Mouse (Mus musculus) heart, postnatal 0 days (tissue): ENCODE data around the gene Prrg2. TPM values are rescaled to one million over a fixed set of nuclear protein-coding genes. Genes with fewer than 3 reads are reported as not detected.
A peak's percentile ranks its signal among the peaks of the same experiment; 100 is the strongest.
"Not testable (repeated sequence)": the region's sequence is repeated elsewhere in the genome, so short reads cannot be mapped to it uniquely, and the experiment has no call there.

Source experiments
- ATAC-seq: fragments of 200-750 bp; cut with Nextera tagmentation; 2 replicates; pipeline ENCODE4 v1.8.0; 2017; ENCODE audit warnings: low read depth, moderate number of reproducible peaks, moderate library complexity; ENCODE audit not compliant: insufficient read depth
- DNase-seq: peaks from one replicate; pipeline ENCODE4 v3.0.0-alpha.2; 2016; ENCODE audit warnings: low spot score
- H3K27ac ChIP-seq: fragments of 300-500 bp; sonication (generic); 2 replicates; pipeline ENCODE4 v1.5.1; 2014; ENCODE audit warnings: low read depth, mild to moderate bottlenecking
- H3K27me3 ChIP-seq: fragments of 300-500 bp; sonication (generic); 2 replicates; pipeline ENCODE4 v1.6.1; 2014; ENCODE audit warnings: low read length, mixed read lengths; ENCODE audit not compliant: control insufficient read depth, insufficient read depth
- H3K36me3 ChIP-seq: fragments of 300-500 bp; sonication (generic); replicated peaks from 2 replicates; pipeline ENCODE4 v1.6.1; 2014; ENCODE audit warnings: low read length, mixed read lengths; ENCODE audit not compliant: control insufficient read depth, insufficient read depth
- H3K4me1 ChIP-seq: fragments of 300-500 bp; sonication (generic); 2 replicates; pipeline ENCODE4 v1.6.1; 2014; ENCODE audit warnings: antibody characterized with exemption; ENCODE audit not compliant: control insufficient read depth, insufficient read depth
- H3K4me2 ChIP-seq: fragments of 300-500 bp; sonication (generic); 2 replicates; pipeline ENCODE4 v1.6.1; 2014; ENCODE audit warnings: low read depth, mild to moderate bottlenecking, low read length, moderate library complexity
- H3K4me3 ChIP-seq: fragments of 300-500 bp; sonication (generic); 2 replicates; pipeline ENCODE4 v1.5.1; 2014; ENCODE audit warnings: low read depth, low read length
- H3K9ac ChIP-seq: fragments of 300-500 bp; sonication (generic); replicated peaks from 2 replicates; pipeline ENCODE4 v1.6.1; 2014; ENCODE audit warnings: low read depth, low read length, mixed read lengths
- H3K9me3 ChIP-seq: fragments of 300-500 bp; sonication (generic); replicated peaks from 2 replicates; pipeline ENCODE4 v1.6.1; 2016; ENCODE audit warnings: low read length; ENCODE audit not compliant: control insufficient read depth
- CTCF ChIP-seq: IDR thresholded peaks from 2 replicates; pipeline ENCODE4 v1.5.1; 2016; ENCODE audit warnings: antibody characterized with exemption, control low read depth, low read depth
- EP300 ChIP-seq: IDR thresholded peaks from 2 replicates; pipeline ENCODE4 v1.6.1; 2016; ENCODE audit warnings: antibody characterized with exemption, low read depth
- WGBS: fragments of 180-500 bp; shearing (Covaris S2); extraction: QIAGEN DNeasy Blood & Tissue Kit; methylation state at CpG from one replicate; pipeline ENCODE4 v1.1.7; 2014; 5-methylcytosine and 5-hydroxymethylcytosine counted together
- polyA plus RNA-seq: library from polyadenylated mRNA; unstranded; fragments of >200 nt; fragmentation: Nextera tagmentation; extraction: Ambion mirVana; gene quantifications from 2 replicates; pipeline ENCODE4 v1.2.1, GENCODE M21; 2015
- total RNA-seq: library from RNA; depleted of rRNA; stranded (reverse); fragments of >200 nt; gene quantifications from 2 replicates; pipeline ENCODE4 v1.2.3, GENCODE M21; 2014; ENCODE audit warnings: low replicate concordance; rRNA removed

Gene Prrg2
- 8.3 and 22.0 TPM in 2 replicates for total RNA-seq
- polyA plus RNA-seq = 12.4 and 13.3 TPM in 2 replicates

DNA sequence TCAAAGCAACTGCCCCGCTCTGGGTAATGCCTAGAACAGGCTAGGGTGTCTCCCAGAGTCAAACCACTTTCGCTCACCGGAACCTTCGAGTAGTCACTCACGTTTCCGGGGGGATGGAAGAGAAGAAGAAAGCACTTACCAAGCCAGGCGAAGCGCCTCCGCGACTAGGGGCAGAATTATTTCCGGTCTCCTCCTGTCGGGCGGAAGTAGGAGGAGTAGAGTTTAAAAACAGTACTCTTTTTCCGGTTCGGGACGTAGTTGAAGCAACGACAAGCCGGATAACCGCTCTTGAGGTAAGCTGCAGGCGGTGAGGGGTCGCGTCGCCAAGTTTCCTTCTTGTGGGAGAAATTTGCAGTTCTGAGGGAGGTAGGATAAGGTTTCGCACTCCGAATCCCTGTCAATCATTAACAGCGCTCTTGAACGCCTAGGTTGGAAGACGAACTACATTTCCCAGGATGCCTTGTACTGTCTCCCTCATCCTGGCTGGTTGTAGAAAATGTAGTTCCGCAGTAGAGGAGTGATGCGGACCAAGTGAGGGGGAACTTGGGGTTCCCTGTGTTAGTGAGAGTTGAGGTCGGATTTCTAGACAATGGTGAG, at the start of gene Prrg2, which contains the start of gene Nosip:
Prrg2 (minus strand) TSS at position 439 of the 597 bp plus-strand sequence.
Nosip (plus strand) TSS at position 191 of the 597 bp plus-strand sequence.
- 0% methylated on average over 31 of the region's 31 CpGs for WGBS
- TF ChIP-seq CTCF (peak; percentile 21), EP300 (peak; percentile 89)
- no peaks in the 10 kb centered on the region for H3K27me3 ChIP-seq
- ATAC-seq = peak; percentile 90
- H3K9ac ChIP-seq = peak within 1 kb of the TSS; percentile 53
- H3K4me1 ChIP-seq = peaks cover 7% of the 10 kb centered on the region; the same call in 1 of the 2 replicates
- no peaks in the 10 kb centered on the region for H3K36me3 ChIP-seq
- peak within 1 kb of the TSS; percentile 92 for H3K27ac ChIP-seq
- no peaks in the 10 kb centered on the region for H3K9me3 ChIP-seq
- H3K4me3 ChIP-seq = peak within 1 kb of the TSS; percentile 70
- peak; percentile 98 for DNase-seq
- peak within 1 kb of the TSS; percentile 76 for H3K4me2 ChIP-seq

DNA sequence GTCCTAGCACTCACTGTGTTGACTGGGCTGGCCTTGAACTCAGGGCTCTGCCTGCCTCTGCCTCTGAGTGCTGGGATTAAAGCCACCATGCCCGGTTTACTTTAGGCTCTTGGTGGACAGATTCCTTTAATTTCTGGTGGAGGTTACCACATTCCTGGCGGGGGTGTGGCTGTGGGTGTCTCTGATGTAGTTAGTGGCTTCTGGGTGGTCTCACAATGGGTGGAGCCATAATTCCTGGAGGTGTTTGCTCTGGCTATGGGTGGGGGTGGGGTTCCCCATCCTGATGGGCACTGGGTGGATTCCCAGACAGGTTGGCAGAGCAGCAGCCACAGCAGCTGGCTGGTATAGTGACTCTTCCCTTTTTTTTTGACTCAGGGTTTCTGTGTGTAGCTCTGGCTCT, 49.5 kb upstream of the Prrg2 start:
- 59% methylated on average over 2 of the region's 2 CpGs for WGBS
- Histone ChIP-seq H3K27me3 (no peaks in the 10 kb centered on the region), H3K36me3 (no peaks in the 10 kb centered on the region), H3K4me1 (no peaks in the 10 kb centered on the region), H3K27ac (no peak overlapping the region), H3K9me3 (no peaks in the 10 kb centered on the region), H3K4me2 (no peak overlapping the region), H3K4me3 (no peak overlapping the region), H3K9ac (no peak overlapping the region)
- ATAC-seq (no peak), DNase-seq (no peak)
- no peak for TF ChIP-seq EP300
- no peak for TF ChIP-seq CTCF

DNA sequence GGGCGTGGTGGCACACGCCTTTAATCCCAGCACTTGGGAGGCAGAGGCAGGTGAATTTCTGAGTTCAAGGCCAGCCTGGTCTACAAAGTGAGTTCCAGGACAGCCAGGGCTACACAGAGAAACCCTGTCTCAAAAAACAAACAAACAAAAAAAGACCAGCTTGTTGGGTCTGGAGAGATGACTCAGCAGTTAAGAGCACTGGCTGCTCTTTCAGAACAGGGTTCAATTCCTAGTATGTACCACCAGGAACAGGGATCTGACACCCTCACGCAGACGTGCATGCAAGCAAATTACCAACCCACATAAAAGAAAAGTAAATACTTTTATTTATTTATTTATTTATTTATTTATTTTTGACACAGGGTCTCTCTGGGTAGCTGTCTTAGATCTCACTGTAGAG, 47.6 kb upstream of the Prrg2 start:
- H3K4me2 ChIP-seq, H3K4me1 ChIP-seq, H3K27me3 ChIP-seq, ATAC-seq, H3K27ac ChIP-seq, H3K9ac ChIP-seq, H3K4me3 ChIP-seq, H3K9me3 ChIP-seq, H3K36me3 ChIP-seq, DNase-seq: not testable (repeated sequence)
- 87% methylated on average over 4 of the region's 4 CpGs for WGBS

DNA sequence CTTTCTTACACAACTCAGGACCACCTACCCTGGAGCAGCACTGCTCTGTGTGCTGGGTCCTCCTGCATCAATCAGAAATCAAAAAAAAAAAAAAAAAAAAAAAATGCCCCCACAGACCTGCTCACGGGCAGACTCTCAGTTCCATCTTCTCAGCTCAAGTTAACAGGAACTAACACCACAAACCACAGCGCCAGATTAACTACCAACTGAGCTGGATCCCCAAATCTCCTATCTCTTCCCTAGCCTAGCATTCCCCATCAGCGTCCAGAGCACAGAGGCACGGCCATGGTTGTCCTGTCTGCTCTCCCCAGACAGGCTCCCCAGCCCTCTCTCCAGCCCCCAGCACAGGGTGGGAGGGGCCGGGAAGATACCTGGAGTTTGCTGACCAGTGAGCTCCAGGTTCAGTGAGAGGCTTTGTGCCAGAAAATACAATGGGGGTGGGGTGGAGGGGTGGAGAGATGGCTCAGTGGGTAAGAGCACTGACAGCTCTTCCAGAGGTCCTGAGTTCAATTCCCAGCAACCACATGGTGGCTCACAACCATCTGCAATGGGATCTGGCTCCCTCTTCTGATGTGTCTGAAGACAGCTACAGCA, 44.7 kb upstream of the Prrg2 start:
- Histone ChIP-seq H3K4me2 (no peak overlapping the region), H3K27me3 (no peaks in the 10 kb centered on the region), H3K4me1 (peaks cover 17% of the 10 kb centered on the region), H3K4me3 (no peak overlapping the region), H3K9me3 (no peaks in the 10 kb centered on the region), H3K27ac (no peak overlapping the region), H3K9ac (no peak overlapping the region), H3K36me3 (no peaks in the 10 kb centered on the region)
- TF ChIP-seq EP300 = no peak
- no peak for TF ChIP-seq CTCF
- ATAC-seq (no peak), DNase-seq (no peak)
- 48% methylated on average over 5 of the region's 5 CpGs for WGBS

DNA sequence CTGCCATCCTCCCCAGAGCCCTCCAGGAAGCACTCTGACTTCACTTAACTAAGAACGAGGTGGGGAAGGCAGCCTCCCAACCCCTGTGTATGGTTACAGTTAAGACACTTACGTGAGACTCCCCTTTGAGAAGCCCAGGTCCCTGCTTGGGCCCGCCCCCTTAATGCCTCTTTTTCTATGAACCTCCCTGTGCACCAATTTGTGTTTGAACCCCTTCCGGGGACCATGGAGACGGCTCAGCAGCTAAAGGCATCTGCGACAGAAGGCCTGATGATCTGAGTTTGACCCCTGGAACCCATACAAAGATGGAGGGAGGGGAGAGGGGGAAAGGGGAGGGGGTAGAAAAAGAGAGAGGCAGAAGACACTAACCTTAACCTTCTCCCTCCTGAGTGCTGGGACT, 44.0 kb upstream of the Prrg2 start:
- TF ChIP-seq EP300 = no peak
- no peak for TF ChIP-seq CTCF

More for the DNA sequence above, 44.0 kb upstream of the Prrg2 start:
- no peaks in the 10 kb centered on the region for H3K27me3 ChIP-seq
- DNase-seq = no peak
- H3K9me3 ChIP-seq = no peaks in the 10 kb centered on the region
- H3K9ac ChIP-seq = no peak overlapping the region
- H3K4me1 ChIP-seq = peaks cover 17% of the 10 kb centered on the region
- no peak overlapping the region for H3K4me3 ChIP-seq
- H3K4me2 ChIP-seq = no peak overlapping the region
- 75% methylated on average over 6 of the region's 6 CpGs for WGBS
- no peak overlapping the region for H3K27ac ChIP-seq
- no peak for ATAC-seq
- H3K36me3 ChIP-seq = no peaks in the 10 kb centered on the region
